Mouse (Mus musculus) macrophage (primary cell): Measurements from ENCODE around the gene Nodal. TPM values are rescaled to one million over a fixed set of nuclear protein-coding genes. Genes with fewer than 3 reads are reported as not detected.
A peak's percentile ranks its signal among the peaks of the same experiment; 100 is the strongest.

Source experiments
- H3K27ac ChIP-seq: fragments of 350-480 bp; formaldehyde crosslinking; 2 replicates; pipeline ENCODE4 v1.9.0; 2021
- H3K36me3 ChIP-seq: fragments of 350-480 bp; formaldehyde crosslinking; 2 replicates; pipeline ENCODE4 v1.9.0; 2021; ENCODE audit errors: inconsistent target
- H3K4me3 ChIP-seq: fragments of 350-480 bp; formaldehyde crosslinking; 2 replicates; pipeline ENCODE4 v1.9.0; 2021; ENCODE audit errors: inconsistent target
- H3K79me2 ChIP-seq: fragments of 350-480 bp; formaldehyde crosslinking; 2 replicates; pipeline ENCODE4 v1.9.0; 2021; ENCODE audit errors: inconsistent target
- WGBS: methylation state at CpG from one replicate; pipeline ENCODE4 v1.1.7; 2026; ENCODE audit warnings: inconsistent platforms; ENCODE audit not compliant: missing documents; 5-methylcytosine and 5-hydroxymethylcytosine counted together
- polyA plus RNA-seq: library from polyadenylated mRNA; stranded (reverse); fragments of 250-400 nt; gene quantifications from 3 replicates; pipeline ENCODE4 v1.2.4, GENCODE M21; 2018; ENCODE audit warnings: inconsistent platforms
- total RNA-seq, 78 experiments: library from RNA; depleted of rRNA; stranded (reverse); fragments of 250-400 nt; gene quantifications; 1 replicate in 9 of 78; 2 replicates in 24 of 78; 3 replicates in 43 of 78; 4 replicates in 2 of 78; pipeline ENCODE4 v1.2.4; 2018; ENCODE audit warnings: inconsistent platforms in 56 of 78

Nodal gene
- not detected for total RNA-seq (2018; cell fraction: chromatin; rRNA removed)
- under 1 TPM in 5 of 26 experiments, not detected in 21; 0.07 to 0.15 (median 0.13) TPM for total RNA-seq (2018; cell fraction: cytosol; rRNA removed)
- total RNA-seq (2018; cell fraction: nucleus; rRNA removed): not detected
- polyA plus RNA-seq: not detected in 3 replicates

DNA sequence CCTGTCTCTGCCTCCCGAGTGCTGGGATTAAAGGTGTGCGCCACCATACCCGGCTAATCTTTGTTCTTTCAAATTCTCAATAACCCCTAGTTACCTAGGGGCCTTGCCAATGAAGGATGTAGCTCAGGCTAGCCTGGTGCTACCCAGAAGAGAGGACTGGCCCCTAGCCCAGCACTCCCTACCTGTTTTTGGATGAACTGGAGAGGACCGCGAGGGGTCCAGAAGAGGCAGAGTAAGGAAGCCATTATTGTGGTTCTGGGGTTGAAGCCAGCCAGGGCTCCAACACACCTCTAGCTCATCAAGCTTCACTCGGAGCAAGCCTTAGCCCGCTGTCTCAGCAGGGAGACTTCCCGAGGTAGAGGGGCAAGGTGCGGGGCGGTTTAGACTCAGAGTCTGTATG is at the start of gene Nodal:
Nodal (plus strand) TSS at position 301 of the 400 bp plus-strand sequence.
- Histone ChIP-seq H3K79me2 (no peaks in the 10 kb centered on the region), H3K4me3 (no peak within 1 kb of the TSS), H3K27ac (no peak within 1 kb of the TSS), H3K36me3 (no peaks in the 10 kb centered on the region)
- WGBS: 41% methylated on average over 10 of the region's 10 CpGs

DNA sequence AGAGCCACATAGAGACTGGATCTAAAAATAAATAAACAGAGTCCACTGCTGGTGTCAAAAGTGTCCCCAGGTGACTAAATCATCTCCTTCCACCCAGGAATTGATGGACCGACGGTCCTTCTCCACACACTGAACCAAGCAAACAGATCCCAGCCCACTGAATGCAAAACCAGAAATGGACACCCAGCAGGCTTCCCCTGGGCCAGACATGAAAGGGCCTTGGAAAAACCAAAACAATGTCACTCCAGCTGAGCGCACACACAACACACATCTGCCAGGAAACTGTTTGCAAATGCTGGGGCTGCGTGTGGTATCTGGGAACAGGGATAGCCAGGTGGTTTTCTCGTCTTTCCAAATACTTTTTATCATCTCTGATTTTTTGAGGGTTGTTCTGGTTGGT is 48.0 kb upstream of the Nodal start:
- no peak overlapping the region for H3K4me3 ChIP-seq
- 93% methylated on average over 5 of the region's 5 CpGs for WGBS
- no peaks in the 10 kb centered on the region for H3K36me3 ChIP-seq
- no peak overlapping the region for H3K27ac ChIP-seq
- H3K79me2 ChIP-seq: no peaks in the 10 kb centered on the region; the same call in 1 of the 2 replicates

DNA sequence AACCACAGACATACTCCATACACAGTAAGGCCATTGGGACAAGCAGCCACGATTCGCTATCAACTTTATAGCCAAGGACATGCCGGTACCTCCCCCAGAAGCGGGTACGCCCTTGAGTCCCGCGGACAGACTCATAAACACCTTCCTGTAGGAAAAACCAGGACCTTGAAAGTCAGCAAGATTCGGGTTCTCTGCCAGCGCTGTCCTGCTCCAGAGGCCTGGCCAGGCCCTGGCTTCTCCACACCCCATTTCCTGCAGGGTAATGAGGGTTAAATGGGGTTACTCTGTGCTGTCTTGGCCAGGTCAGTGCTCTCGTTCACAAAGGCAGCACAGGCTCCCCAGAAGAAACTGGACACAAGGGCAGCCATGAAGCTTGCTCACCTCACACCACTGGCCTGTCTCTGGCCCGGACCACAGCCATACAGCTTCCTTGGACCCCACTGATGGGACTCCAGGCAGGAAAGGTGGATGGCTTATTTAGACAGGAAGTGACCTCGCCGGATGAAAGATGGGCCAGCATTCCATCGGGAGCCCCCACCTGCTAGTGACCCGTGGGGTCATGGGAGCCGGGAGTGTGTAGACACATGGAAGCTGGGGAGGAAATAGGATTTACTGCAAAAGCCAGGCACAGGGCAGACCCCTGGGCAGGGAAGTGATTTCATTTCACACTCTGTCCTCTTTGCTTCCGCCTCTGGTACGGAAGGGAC is 47.3 kb upstream of the Nodal start:
- Histone ChIP-seq H3K4me3 (no peak overlapping the region), H3K36me3 (no peaks in the 10 kb centered on the region), H3K79me2 (no peaks in the 10 kb centered on the region; the same call in 1 of the 2 replicates), H3K27ac (no peak overlapping the region)
- 81% methylated on average over 17 of the region's 18 CpGs for WGBS

DNA sequence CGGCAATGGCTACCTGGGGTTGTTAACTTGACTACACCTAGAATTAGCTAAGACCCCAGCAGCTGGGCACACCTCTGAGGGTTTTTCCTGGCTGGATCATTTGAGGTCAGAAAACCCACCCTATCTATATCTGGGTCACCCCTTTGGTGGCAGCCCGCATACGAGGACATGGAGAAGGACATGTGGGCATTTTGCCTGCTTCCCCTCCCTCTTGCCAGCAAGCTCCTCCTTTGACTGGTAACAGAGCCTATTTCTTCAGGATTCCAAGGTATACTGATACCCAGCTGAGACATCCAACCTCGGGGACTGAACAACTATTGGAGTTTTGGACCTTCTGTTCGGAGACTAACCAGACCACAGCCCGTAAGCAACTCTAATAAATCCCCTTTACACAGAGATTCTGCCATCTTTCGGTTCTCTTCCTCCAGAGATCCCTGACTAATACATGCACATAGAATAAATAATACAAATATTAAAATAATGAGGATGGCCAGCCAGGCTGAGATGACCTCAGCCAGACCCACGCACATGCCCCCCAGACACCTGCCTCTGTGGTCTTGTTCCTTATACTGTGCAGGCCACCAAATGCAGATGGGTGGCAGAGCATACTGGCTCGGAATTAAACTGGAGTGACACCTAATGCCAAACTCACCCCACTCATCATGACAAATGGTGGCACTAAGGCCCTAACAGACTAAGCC is 45.7 kb upstream of the Nodal start:
- Histone ChIP-seq H3K4me3 (no peak overlapping the region), H3K27ac (no peak overlapping the region), H3K36me3 (no peaks in the 10 kb centered on the region), H3K79me2 (no peaks in the 10 kb centered on the region; the same call in 1 of the 2 replicates)
- 94% methylated on average over 9 of the region's 9 CpGs for whole genome bisulfite sequencing

DNA sequence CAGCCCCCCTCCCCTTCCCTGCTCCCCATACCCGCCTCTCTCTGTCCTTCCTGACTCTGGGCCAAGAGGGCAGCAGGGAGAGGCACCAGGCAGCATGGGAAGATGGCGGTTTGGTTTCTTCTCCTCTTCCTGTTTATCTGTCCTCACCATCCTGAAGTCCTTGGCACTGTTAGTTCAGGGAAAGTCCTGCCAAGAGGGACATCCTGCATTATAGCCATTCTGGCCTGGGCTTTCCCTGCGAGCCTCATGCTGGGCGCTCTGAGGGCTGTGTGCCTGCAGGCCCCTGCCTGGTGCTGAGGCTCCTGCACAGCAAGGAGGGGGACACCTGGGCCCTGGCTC is 45.2 kb upstream of the Nodal start:
- Histone ChIP-seq H3K27ac (no peak overlapping the region), H3K79me2 (no peaks in the 10 kb centered on the region; the same call in 1 of the 2 replicates), H3K4me3 (no peak overlapping the region), H3K36me3 (no peaks in the 10 kb centered on the region)
- WGBS: 92% methylated on average over 4 of the region's 4 CpGs

DNA sequence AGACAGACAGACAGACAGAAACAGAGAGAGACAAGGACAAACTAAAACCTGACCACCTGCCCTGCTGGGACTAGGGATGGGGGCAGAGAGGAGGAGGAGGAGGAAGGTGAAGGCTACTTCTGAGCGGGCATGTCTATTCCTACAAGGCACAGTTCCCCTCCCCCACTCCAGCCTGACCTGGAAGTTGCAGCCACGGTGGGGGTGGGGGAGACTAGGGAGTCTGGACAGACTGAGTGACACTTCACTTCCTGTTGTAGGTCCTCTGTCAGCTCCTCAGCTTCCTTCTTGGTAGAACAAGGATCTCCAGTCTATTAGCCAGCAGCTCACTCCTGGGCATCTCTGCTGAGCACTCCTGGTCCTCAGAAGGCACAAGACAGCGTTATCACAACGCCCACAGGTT is 43.7 kb upstream of the Nodal start:
- Histone ChIP-seq H3K27ac (peak overlapping the region; percentile 33), H3K79me2 (peaks cover 4% of the 10 kb centered on the region; the same call in 1 of the 2 replicates), H3K4me3 (no peak overlapping the region), H3K36me3 (no peaks in the 10 kb centered on the region)
- 23% methylated on average over 4 of the region's 4 CpGs for WGBS

DNA sequence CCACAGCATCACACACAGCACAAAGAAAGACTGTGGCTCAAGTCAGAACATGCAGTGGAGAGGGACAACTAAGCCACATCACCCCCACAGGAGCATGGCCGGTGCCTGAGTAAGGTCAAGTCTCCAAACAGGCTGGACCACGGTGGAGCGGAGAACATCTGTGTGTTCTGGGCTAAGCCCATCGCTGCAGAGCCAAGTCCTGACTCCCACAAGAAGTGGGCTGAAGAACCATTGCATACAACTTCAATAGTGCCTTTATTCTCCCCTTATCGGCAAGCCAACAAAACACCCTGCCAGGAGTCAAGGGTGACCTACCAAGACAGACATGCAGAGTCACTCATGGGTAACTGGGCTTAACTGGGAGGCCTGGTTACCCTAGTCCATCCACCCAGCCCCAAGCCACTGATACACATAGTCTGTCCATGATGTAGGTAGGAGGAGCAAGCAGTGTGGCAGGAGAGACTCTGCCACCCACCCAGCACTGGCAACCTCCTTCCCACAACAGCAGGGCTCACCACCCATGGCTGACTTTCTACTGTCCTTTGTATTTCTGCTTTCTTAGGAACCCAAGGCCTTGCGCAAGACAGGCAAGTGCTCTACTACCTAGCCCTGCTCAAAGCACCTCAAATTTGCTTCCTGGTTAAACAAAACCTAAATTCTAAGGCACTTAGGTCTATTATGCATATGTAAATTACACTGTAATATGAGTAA is 42.8 kb upstream of the Nodal start:
- H3K79me2 ChIP-seq: peaks cover 4% of the 10 kb centered on the region; the same call in 1 of the 2 replicates
- no peaks in the 10 kb centered on the region for H3K36me3 ChIP-seq
- peak overlapping the region; percentile 33 for H3K27ac ChIP-seq
- 79% methylated on average over 6 of the region's 6 CpGs for WGBS
- no peak overlapping the region for H3K4me3 ChIP-seq

DNA sequence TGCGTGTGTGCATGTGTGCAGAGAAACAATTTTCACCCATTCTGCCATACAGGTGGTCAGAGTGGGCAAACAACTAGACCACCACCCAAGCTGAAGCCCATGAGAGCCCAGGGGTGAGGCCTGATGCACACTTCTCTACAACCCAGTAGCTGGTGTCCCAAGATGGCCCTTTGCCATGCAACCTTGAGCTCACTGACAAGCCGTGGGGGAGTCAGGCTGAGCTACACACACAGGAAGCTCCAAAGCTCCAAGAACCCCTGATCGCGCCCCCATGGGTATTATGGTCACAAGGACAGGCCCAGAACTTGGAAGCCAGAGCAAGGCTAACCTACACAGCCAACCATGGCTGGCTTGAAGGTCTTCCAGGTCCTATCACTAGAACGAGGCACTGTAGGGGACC is 39.7 kb upstream of the Nodal start:
- peaks cover 4% of the 10 kb centered on the region; the same call in 1 of the 2 replicates for H3K79me2 ChIP-seq
- 97% methylated on average over 5 of the region's 5 CpGs for WGBS
- no peak overlapping the region for H3K27ac ChIP-seq
- H3K36me3 ChIP-seq: no peaks in the 10 kb centered on the region
- H3K4me3 ChIP-seq: no peak overlapping the region

DNA sequence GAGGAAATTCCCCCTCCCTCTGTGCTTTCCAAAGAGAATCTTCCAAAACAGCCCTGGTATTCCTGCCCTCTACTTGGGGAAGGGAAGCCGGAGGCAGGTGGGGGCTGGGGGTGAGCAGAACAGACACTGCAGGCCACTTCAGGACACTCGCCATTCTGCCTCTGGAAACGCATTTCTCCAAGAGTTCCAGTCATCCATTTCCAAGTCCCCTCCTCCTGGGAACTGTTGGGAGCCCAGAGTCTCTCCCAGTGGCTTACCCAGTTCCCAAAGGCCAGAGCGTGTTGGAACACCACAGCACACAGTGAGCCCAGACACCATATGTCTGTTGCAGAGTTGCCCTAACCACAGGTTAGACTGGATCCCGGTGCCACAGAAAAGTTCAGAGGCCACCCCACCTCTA is 39.1 kb upstream of the Nodal start:
- Histone ChIP-seq H3K4me3 (no peak overlapping the region), H3K27ac (no peak overlapping the region), H3K36me3 (no peaks in the 10 kb centered on the region), H3K79me2 (peaks cover 4% of the 10 kb centered on the region; the same call in 1 of the 2 replicates)
- 86% methylated on average over 5 of the region's 5 CpGs for WGBS

DNA sequence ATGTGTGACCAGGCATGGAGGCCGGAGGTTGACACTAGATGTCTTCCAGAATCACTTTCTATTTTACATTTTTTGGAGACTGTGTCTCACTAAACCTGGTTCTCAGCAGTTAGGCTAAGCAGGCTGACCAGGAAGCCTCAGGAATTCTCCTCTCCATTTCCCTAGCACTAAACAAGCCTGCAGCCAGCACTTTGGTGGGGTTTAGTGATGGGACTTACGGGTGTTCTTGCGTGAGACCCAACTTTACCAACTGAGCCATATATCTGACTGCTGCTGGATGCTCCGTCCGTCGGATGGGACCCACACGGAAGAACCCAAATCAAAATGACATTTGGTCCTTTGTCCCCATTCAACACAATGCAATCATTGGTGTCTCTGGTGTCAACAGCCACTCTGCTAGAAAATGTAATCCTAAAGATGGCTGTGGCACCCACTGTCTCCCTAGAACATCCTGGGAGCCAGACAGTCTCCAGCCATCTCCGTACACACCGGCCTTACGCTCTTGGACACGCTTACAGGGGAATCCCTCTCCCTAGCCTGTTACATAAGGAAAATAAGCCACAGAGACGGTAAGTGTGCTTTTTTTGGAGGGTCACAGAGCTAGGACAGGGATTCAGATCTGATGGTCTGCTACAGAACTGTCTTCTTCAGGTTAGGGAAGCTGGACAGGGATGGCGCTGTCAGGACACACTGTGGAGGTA is 38.3 kb upstream of the Nodal start:
- Histone ChIP-seq H3K4me3 (no peak overlapping the region), H3K79me2 (peaks cover 4% of the 10 kb centered on the region; the same call in 1 of the 2 replicates), H3K36me3 (no peaks in the 10 kb centered on the region), H3K27ac (no peak overlapping the region)
- 93% methylated on average over 13 of the region's 13 CpGs for WGBS

DNA sequence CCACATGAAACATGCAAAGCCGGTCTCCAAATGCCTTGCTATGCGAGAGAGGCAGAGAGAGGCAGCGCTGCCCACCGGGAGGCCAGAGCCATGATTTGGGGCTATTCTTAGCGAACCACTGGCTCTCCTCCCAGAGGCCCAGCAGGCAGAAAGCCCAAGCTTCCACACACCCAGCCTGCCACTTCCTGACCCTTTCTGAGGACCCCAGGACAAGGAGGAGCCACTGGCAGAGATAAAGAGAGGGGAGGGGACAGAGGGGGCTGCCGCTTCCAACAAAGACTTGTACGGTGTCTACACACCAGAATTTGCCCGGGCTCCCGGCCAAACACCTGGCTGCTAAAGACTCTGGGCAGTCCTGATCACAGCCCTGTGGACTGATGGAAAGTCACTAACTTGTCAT is 37.6 kb upstream of the Nodal start:
- H3K36me3 ChIP-seq: no peaks in the 10 kb centered on the region
- peaks cover 4% of the 10 kb centered on the region; the same call in 1 of the 2 replicates for H3K79me2 ChIP-seq
- H3K4me3 ChIP-seq: no peak overlapping the region
- WGBS: 47% methylated on average over 6 of the region's 9 CpGs
- no peak overlapping the region for H3K27ac ChIP-seq

DNA sequence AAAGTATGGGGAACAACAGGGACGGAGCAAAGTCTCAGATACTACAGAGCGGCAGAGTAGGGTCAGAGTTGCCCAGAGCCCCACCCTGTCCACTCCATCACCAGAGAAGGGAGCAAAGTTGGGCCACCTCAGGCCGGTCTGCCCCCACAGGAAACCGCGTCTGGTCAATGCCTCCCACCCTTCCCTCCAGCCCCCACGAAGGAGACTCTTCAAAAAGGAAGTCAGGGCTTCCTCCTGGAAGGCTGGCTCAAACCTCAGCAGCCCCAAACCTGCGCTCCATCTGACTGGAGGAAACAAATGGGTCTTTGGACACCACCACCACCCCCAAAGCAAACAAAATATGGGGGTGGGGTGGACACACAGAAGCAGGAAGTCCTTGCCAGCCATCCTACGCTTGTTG is 35.9 kb upstream of the Nodal start:
- Histone ChIP-seq H3K4me3 (no peak overlapping the region), H3K79me2 (peaks cover 4% of the 10 kb centered on the region; the same call in 1 of the 2 replicates), H3K27ac (no peak overlapping the region), H3K36me3 (no peaks in the 10 kb centered on the region)
- WGBS: 6% methylated on average over 8 of the region's 8 CpGs

DNA sequence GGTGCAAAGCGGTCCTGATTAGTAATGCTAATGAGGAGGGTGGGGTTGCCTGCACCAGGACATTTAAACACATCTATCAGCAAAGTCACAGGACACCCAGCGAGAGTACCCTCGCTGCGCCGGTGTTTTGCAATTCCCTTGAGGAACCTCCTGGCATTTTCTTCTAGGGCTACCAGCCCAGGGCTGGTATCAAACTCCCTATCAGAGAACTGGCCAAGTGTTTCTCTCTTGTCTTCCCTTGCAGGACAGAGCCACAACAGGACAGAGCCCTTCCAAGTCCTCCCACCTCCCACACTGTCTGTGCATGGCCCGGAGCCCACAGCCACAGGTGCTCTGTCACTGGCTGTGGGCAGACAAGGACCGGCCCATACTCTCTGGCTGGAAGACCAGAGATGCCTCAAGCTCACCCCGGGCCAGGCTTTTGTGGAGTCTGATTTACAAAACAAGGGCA is 35.5 kb upstream of the Nodal start:
- H3K4me3 ChIP-seq: peak overlapping the region; percentile 10; the same call in 1 of the 2 replicates
- WGBS: 0% methylated on average over 8 of the region's 8 CpGs
- H3K36me3 ChIP-seq: no peaks in the 10 kb centered on the region
- no peak overlapping the region for H3K27ac ChIP-seq
- H3K79me2 ChIP-seq: peaks cover 4% of the 10 kb centered on the region; the same call in 1 of the 2 replicates
